Mouse (Mus musculus) hindbrain, postnatal 0 days (tissue): ENCODE measurements around the gene Gucd1. TPM values are rescaled to one million over a fixed set of nuclear protein-coding genes. Genes with fewer than 3 reads are reported as not detected.
A peak's percentile ranks its signal among the peaks of the same experiment; 100 is the strongest.

ENCODE experiments used
- ATAC-seq: fragments of 200-750 bp; cut with Nextera tagmentation; 2 replicates; pipeline ENCODE4 v1.8.0; 2017; ENCODE audit warnings: mild to moderate bottlenecking, moderate TSS enrichment, moderate library complexity
- DNase-seq: peaks from one replicate; pipeline ENCODE4 v3.0.0-alpha.2; 2015; ENCODE audit warnings: low spot score
- H3K27ac ChIP-seq: fragments of 300-500 bp; sonication (generic); 2 replicates; pipeline ENCODE4 v1.5.1; 2014; ENCODE audit warnings: mild to moderate bottlenecking
- H3K27me3 ChIP-seq: fragments of 300-500 bp; sonication (generic); 2 replicates; pipeline ENCODE4 v1.6.1; 2014; ENCODE audit warnings: low read length, mixed read lengths; ENCODE audit not compliant: insufficient read depth
- H3K36me3 ChIP-seq: fragments of 300-500 bp; sonication (generic); 2 replicates; pipeline ENCODE4 v1.6.1; 2014; ENCODE audit warnings: low read length, mixed read lengths; ENCODE audit not compliant: insufficient read depth
- H3K4me1 ChIP-seq: fragments of 300-500 bp; sonication (generic); 2 replicates; pipeline ENCODE4 v1.6.1; 2014; ENCODE audit warnings: antibody characterized with exemption, low read length, mixed read lengths; ENCODE audit not compliant: insufficient read depth
- H3K4me2 ChIP-seq: fragments of 300-500 bp; sonication (generic); 2 replicates; pipeline ENCODE4 v1.6.1; 2014; ENCODE audit warnings: low read depth, mild to moderate bottlenecking, low read length, moderate library complexity, mixed read lengths
- H3K4me3 ChIP-seq: fragments of 300-500 bp; sonication (generic); 2 replicates; pipeline ENCODE4 v1.5.1; 2014; ENCODE audit warnings: low read length
- H3K9ac ChIP-seq: fragments of 300-500 bp; sonication (generic); replicated peaks from 2 replicates; pipeline ENCODE4 v1.6.1; 2014; ENCODE audit warnings: mild to moderate bottlenecking, low read length, moderate library complexity, mixed read lengths
- H3K9me3 ChIP-seq: fragments of 300-500 bp; sonication (generic); 2 replicates; pipeline ENCODE4 v1.6.1; 2016; ENCODE audit warnings: low read length, mixed read lengths
- CTCF ChIP-seq: IDR thresholded peaks from 2 replicates; pipeline ENCODE4 v1.5.1; 2016; ENCODE audit warnings: antibody characterized with exemption, control low read depth, low read depth
- WGBS: fragments of 180-500 bp; shearing (Covaris S2); extraction: QIAGEN DNeasy Blood & Tissue Kit; methylation state at CpG from one replicate; pipeline ENCODE4 v1.1.7; 2014; 5-methylcytosine and 5-hydroxymethylcytosine counted together
- polyA plus RNA-seq: library from polyadenylated mRNA; unstranded; fragments of >200 nt; fragmentation: Nextera tagmentation; extraction: Ambion mirVana; gene quantifications from 2 replicates; pipeline ENCODE4 v1.2.1, GENCODE M21; 2015
- total RNA-seq: library from RNA; depleted of rRNA; stranded (reverse); fragments of >200 nt; gene quantifications from 2 replicates; pipeline ENCODE4 v1.2.3, GENCODE M21; 2014

Gucd1 gene
- total and polyA plus RNA-seq, 2 experiments from 2014 or later: 15.6 to 44.3 TPM

DNA sequence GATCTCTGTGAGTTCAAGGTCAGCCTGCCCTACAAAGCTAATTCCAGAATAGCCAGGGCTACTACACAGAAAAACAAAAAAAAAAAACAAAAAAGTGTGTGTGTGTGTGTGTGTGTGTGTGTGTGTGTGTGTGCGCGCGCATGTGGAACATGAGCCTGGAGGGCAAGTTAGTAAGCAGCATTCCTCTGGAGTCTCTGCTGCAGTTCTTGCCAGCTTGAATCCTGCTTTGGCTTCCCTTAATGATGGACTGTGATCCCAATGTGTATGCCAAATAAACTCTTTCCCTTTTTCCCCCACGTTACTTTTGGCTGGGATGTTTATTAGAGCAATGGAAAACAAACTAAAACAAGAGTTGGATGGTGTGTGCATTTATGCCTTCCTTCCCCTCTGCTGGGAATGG is 3.9 kb upstream of the Gucd1 start:
- H3K27ac ChIP-seq: no peak overlapping the region
- no peak for DNase-seq
- WGBS: 85% methylated on average over 4 of the region's 4 CpGs
- peaks cover 28% of the 10 kb centered on the region for H3K36me3 ChIP-seq
- no peaks in the 10 kb centered on the region for H3K27me3 ChIP-seq
- no peak overlapping the region for H3K9ac ChIP-seq
- no peaks in the 10 kb centered on the region; the same call in 1 of the 2 replicates for H3K4me1 ChIP-seq
- ATAC-seq: no peak
- no peak overlapping the region for H3K4me2 ChIP-seq
- no peaks in the 10 kb centered on the region for H3K9me3 ChIP-seq
- no peak overlapping the region for H3K4me3 ChIP-seq
- no peak for TF ChIP-seq CTCF

DNA sequence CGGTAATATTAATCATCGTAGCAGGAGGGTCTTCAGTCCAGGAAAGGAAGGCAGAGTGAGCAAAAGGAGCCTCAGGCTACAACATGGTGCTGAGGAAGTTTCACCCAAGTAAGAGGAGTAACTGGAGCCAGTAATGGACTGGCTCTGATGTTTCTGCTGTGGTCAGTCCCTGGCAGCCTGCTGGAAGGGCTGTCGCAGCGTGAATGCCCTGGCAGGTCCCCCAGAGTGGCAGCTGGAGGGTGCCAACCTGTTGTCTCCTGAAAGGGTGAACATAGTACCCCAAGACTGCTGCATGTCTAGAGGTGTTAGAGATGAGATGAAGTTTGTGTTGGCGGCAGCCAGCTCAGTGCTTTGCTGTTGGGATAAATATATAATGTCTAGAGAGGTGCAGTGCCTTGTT is 2.8 kb upstream of the Gucd1 start:
- peaks cover 28% of the 10 kb centered on the region for H3K36me3 ChIP-seq

DNA sequence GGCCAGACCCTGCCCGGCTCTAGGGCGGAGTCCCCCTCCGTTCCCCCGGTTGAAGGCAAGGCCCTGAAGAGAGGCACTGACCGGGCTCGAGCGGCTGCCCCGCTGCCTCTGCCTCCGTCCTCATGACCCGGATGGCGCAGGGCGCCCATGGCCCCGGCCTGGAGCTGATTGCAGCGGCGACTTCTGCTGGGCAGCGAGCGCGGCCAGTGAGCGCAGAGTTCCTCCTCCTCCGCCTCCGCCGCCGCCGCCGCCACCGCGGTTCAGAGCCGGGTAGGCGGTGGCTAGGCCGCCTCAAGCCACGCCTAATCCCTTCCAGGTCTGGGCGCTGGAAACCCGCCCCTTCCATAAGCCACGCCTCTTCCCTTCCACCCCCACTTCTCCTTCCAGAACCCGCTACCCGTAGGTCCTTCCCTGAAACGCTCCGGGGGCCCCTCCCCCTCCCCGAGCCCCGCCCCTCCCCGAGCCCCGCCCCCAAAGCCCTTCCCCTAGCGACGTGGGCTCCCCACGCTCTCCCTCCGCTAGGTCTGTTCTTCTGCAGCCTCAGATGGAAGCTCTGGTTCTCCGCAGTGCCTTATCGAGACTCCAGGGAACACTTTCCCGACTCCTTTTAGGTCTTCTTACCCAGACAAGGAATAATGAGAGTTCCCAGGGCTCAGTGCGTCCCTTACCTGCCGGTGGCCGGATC is 557 bp downstream of the Gucd1 start, which contains the start of gene Snrpd3:
Snrpd3 (plus strand) TSS at position 479 of the 685 bp plus-strand sequence.
- no peak for TF ChIP-seq CTCF
- DNase-seq (peak; percentile 96), ATAC-seq (peak; percentile 95)
- Histone ChIP-seq H3K9ac (peak within 1 kb of the TSS; percentile 89), H3K27me3 (no peaks in the 10 kb centered on the region), H3K4me1 (peaks cover 6% of the 10 kb centered on the region; the same call in 1 of the 2 replicates), H3K9me3 (no peaks in the 10 kb centered on the region), H3K4me2 (peak within 1 kb of the TSS; percentile 68), H3K36me3 (peaks cover 30% of the 10 kb centered on the region), H3K27ac (peak within 1 kb of the TSS; percentile 96), H3K4me3 (peak within 1 kb of the TSS; percentile 82)
- WGBS: under 1% methylated on average over 40 of the region's 52 CpGs

More for the DNA sequence above, 2.8 kb upstream of the Gucd1 start:
- H3K27ac ChIP-seq: no peak overlapping the region
- no peak for DNase-seq
- no peak for TF ChIP-seq CTCF
- ATAC-seq: no peak
- 90% methylated on average over 5 of the region's 5 CpGs for WGBS
- no peak overlapping the region for H3K4me3 ChIP-seq
- no peaks in the 10 kb centered on the region for H3K27me3 ChIP-seq
- H3K4me2 ChIP-seq: no peak overlapping the region
- peaks cover 6% of the 10 kb centered on the region; the same call in 1 of the 2 replicates for H3K4me1 ChIP-seq
- no peak overlapping the region for H3K9ac ChIP-seq
- H3K9me3 ChIP-seq: no peaks in the 10 kb centered on the region

- H3K36me3 ChIP-seq: peaks cover 28% of the 10 kb centered on the region
- under 1% methylated on average over 12 of the region's 12 CpGs for WGBS
- H3K4me2 ChIP-seq: peak overlapping the region; percentile 68
These were observed 1.1 kb downstream of the Gucd1 start for GRCm38 (mm10) chr10:75516724-75517072.

DNA sequence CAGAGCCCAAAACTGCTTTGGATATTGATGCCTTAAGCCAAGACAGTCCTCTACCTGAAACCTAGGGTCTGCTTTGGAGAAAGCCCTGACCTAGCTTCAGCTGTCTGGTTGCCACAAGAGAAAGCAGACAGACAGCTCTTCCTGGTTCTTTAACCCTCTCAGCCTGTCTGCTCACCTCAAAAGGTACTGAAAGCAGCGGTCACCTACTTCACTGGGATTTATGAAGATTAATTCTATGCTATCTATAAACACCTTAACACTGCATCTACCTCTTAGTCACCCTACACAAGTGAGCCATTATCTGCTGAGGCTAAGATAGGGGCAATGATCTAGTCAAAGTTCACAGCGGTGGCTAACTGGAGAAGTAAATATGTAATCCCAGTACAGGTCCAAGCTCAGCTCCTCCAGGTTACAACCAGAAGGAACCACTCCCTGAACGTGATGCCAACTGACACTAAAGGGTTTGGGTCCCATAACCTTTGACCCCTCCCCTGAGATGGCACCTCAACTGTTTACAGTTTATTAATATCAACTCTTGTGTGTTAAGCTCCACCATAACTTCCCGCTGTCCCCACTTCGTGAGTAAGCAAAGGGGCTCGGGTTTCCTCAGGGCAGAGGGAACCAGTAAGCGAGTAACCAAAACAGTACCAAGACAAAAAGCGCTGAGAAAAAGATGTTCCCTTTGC is 1.6 kb downstream of the Gucd1 start:
- H3K27ac ChIP-seq: peak overlapping the region; percentile 96
- no peaks in the 10 kb centered on the region for H3K9me3 ChIP-seq
- peaks cover 6% of the 10 kb centered on the region; the same call in 1 of the 2 replicates for H3K4me1 ChIP-seq
- H3K4me2 ChIP-seq: peak overlapping the region; percentile 68
- H3K4me3 ChIP-seq: peak overlapping the region; percentile 82
- DNase-seq: no peak
- H3K27me3 ChIP-seq: no peaks in the 10 kb centered on the region
- TF ChIP-seq CTCF: no peak
- H3K36me3 ChIP-seq: peaks cover 30% of the 10 kb centered on the region; the same call in 1 of the 2 replicates
- peak overlapping the region; percentile 89 for H3K9ac ChIP-seq
- 26% methylated on average over 8 of the region's 8 CpGs for WGBS
- no peak for ATAC-seq

More at GRCm38 (mm10) chr10:75516724-75517072, 1.1 kb downstream of the Gucd1 start:
- no peaks in the 10 kb centered on the region for H3K27me3 ChIP-seq
- peaks cover 6% of the 10 kb centered on the region; the same call in 1 of the 2 replicates for H3K4me1 ChIP-seq
- ATAC-seq (no peak), DNase-seq (no peak)
- H3K9me3 ChIP-seq: no peaks in the 10 kb centered on the region
- TF ChIP-seq CTCF: no peak
- peak overlapping the region; percentile 96 for H3K27ac ChIP-seq
- H3K9ac ChIP-seq: peak overlapping the region; percentile 89
- peak overlapping the region; percentile 82 for H3K4me3 ChIP-seq

- Histone ChIP-seq H3K4me3 (no peak overlapping the region), H3K4me1 (peaks cover 6% of the 10 kb centered on the region; the same call in 1 of the 2 replicates), H3K9me3 (no peaks in the 10 kb centered on the region), H3K27me3 (no peaks in the 10 kb centered on the region), H3K36me3 (peaks cover 29% of the 10 kb centered on the region; the same call in 1 of the 2 replicates), H3K9ac (peak overlapping the region; percentile 89; the same call in 1 of the 2 replicates), H3K27ac (no peak overlapping the region), H3K4me2 (peak overlapping the region; percentile 68; the same call in 1 of the 2 replicates)
- DNase-seq: no peak
- WGBS: 84% methylated on average over 4 of the region's 4 CpGs
- no peak for TF ChIP-seq CTCF
- no peak for ATAC-seq
These were observed 2.3 kb downstream of the Gucd1 start for GRCm38 (mm10) chr10:75515216-75516037.
